Mouse (Mus musculus): ENCODE results near the gene Cbx1.

GRCm38 (mm10) chr11:96822675-96823470 lies 33.9 kb downstream of the Cbx1 start:
- TF ChIP-seq EP300 (IDR thresholded peaks at IDR 0.05; ENCODE audit: low read depth) (no peak), CTCF (IDR thresholded peaks at IDR 0.05; ENCODE audit: low read depth) (no peak)

Measured in liver, embryonic 14.5 days (tissue).